Mouse (Mus musculus): ENCODE results near the gene Cox14.
A peak's percentile ranks its signal among the peaks of the same experiment; 100 is the strongest.
"Not testable (repeated sequence)": the region's sequence is repeated elsewhere in the genome, so short reads cannot be mapped to it uniquely, and the experiment has no call there.

The Cox14 gene

DNA sequence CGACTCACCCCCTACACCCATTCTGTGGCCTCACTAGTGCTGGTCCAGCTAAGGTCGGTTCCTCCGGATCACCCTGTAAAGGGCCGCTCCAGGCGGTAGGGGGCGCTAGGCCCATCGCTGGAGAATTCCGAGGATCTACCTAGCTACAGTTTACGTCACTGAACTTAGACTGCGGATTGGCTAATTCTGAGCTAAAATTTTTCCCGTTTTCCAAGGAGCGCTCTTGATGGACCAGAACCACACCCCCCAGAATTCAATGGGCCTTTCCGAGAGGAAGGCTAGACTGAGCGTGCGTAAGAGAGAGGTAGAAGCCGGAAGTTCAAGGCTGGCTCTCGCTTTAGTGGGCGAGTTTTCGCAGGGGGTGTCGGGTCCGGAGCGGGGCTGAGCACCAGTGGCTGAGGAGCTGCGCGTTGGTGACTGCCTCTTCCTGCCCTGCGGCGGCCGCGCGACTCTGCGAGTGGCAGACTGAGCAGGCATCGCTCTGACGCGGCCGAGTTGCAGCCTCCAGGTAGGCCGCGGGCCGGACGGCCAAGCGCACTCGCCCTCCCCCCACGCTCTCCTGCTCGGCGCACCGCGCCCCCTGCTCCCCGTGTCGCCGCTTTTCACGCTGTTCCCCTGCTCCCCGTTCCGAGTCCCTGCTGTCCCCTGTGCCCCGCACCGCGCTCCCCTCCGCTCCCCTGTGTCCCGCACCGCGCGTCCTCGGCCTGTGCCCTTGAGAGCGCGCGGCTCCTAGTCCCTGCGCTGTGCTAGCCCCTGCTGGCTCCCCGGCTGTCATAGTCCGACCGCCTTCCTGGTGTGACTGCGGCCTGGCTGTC lies at the start of gene Cox14:
Gene Cox14 (plus strand): TSS at position 278 of the 815 bp plus-strand sequence.
- peak; percentile 97 for DNase-seq

DNA sequence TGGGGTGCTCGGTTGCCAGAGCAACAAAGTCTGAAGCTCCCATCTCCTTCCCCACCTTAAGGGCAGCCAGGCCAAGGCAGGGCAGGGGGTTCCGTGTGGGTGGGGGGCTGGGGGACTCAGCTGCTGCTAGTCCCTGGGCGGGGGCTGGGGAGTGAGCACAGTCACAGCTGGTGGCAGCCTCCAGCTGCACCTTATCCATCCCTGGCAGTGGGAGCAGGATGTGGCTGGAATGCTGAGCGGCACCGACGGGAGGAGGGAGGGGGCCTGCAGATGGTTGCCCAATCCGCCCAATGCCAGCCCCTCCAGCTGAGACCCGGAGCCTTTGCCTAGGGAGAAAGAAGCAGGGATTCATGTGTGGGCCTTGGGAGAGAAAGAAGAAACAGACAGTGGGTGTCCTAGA lies 48.3 kb upstream of the Cox14 start:
- peak; percentile 40 for DNase-seq

GRCm38 (mm10) chr15:99678063-99678800 lies 47.2 kb upstream of the Cox14 start:
- DNase-seq, result no peak

DNA sequence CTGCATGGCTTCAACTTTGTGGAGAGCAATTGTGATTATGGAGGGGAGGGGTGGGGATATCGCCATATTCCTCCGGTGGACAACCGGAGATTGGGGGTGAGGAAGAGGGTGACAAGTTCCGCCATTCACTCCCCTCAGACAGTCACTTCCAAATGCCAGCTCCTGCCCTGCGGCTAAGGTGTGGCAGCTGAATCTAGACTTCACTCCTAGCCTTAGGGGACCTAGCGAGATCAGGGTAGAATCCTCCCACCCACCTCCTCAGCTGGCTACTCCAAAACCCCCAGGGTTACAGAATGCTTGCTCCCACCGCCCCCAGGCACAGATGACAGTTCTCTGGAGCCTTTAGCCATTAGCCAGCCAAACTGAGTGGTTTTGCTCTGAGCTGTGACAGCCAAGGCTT lies 46.4 kb upstream of the Cox14 start:
- no peak for DNase-seq

DNA sequence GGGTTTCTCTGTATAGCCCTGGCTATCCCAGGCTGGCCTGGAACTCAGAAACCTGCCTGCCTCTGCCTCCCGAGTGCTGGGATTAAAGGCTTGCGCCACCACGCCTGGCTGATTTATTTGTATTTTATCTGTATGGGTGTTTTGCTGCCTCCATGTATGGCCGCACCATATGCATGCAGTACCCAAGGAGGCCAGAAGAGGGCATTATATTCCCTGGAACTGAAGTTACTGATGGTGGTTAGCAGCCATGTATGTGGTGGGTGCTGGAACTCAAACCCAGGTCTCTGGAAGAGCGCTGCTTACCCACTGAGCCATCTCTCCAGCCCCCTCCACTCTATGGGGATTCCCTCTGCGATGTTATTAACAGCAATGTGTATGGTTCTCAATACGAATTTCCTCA lies 42.5 kb upstream of the Cox14 start:
- DNase-seq, result no peak

GRCm38 (mm10) chr15:99684156-99684555 lies 41.3 kb upstream of the Cox14 start:
- no peak for DNase-seq

GRCm38 (mm10) chr15:99688712-99689111 lies 36.7 kb upstream of the Cox14 start:
- peak; percentile 69 for DNase-seq

DNA sequence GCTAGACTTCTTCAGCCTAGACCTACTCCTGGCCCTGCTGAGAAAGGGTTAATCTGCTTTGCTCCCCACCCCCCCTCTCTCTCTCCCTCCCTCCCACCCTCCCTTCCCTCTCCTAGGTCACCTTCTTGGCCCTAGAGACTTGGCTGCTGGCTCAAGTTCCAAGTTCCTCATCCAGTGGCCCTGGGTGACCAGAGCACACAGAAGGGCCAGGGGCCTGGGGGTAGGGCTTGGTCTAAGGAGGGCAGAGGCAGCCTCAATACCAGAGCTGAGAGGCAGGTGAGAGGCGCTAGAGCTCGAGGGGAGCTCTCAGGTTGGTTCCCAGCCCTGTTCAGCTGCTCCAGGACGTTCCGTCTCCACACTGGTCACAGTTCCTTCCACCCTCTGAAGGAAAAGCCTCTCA lies 34.5 kb upstream of the Cox14 start:
- no peak for DNase-seq

- DNase-seq, result no peak
Observed at GRCm38 (mm10) chr15:99691976-99692375, 33.4 kb upstream of the Cox14 start.

DNA sequence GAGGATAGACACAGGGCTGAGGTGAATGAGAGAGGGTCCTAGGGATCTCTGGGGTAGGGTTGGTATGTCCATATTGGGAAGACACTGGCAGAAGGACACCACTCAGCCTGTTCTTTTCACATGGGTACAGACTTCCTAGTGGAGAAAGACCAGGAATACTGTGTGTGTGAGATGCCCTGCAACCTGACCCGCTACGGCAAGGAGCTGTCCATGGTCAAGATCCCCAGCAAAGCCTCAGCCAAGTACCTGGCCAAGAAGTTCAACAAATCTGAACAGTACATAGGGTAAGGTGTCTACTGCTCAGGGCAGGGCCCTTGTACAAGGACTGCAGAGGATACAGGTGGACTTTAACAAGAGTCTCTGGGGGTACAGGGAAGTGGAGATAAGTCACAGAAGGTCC lies 28.1 kb upstream of the Cox14 start:
- no peak for DNase-seq

DNA sequence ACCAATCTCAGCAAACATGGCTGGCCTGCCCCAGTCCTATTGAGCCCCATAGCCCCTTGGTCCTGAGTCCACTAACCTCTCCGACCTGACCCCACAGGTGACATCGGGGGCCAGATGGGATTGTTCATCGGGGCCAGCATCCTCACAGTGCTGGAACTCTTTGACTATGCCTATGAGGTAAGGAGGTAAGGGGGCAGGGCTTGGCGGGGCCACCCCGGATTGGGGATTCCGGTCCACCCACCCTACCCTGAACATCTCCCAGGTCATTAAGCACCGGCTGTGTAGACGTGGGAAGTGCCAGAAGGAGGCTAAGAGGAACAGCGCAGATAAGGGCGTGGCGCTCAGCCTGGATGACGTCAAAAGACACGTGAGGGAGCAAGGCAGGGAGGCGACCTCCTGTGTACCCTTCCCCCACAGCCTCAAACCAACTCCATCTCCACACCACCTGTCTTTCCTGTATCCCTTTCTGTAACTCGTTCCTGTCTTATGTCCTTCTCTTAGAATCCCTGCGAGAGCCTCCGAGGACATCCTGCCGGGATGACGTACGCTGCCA lies 26.8 kb upstream of the Cox14 start:
- DNase-seq, result peak; percentile 70

GRCm38 (mm10) chr15:99699715-99700114 lies 25.7 kb upstream of the Cox14 start:
- DNase-seq, result no peak

- DNase-seq, result no peak
Observed at GRCm38 (mm10) chr15:99700219-99701106, 25.0 kb upstream of the Cox14 start.

DNA sequence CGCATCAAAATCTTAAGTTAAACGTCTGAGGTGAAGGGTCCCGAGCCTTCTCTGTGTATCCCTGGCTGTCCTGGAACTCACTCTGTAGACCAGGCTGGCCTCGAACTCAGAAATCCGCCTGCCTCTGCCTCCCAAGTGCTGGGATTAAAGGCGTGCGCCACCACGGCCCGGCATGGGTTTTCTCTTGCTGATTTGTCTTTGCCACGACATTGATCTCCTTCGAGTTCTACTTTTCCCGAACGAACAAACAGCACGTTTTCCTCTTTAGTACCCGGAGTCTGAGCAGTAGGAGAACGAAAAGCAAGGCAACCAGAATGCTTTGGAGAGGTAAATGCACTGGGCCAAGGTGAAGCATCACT lies 23.8 kb upstream of the Cox14 start:
- not testable (repeated sequence) for DNase-seq

DNA sequence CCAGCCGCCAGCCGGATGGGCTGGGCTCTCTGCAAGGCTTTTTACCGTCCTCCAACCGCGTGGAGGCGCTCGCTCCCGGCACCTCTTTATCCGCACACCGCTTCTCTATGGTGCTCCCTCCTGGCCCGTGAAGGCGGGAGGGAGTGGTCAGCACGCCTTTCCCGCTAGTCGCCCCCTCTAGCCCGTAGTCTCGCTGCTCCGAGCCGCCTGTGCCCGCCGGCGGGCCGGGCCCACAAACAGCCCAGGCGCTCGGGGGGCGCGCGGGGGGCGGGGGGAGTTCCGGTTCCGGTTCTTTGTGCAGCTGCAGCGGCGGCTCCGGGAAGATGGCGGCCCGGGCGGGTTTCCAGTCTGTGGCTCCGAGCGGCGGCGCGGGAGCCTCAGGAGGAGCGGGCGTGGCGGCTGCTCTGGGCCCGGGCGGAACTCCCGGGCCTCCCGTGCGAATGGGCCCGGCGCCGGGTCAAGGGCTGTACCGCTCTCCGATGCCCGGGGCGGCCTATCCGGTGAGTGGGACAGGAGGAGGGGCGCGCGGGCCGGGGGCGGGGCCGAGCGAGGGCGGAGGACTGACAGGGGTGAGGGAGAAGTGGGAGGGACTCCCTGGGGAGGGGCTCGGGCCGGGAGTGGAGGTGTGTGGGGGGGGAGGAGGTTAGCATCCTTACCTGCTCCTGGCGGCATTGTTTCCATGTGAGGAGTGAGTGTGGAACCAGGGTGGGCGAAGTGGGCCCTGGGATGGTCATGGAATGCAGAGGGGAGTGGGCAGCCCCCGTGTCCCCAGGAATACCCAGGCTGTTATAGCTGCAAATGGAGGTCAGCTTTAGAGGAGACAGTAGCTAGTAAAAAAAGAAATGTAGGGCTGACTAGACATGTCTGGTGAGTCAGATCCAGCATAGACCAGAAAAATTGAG lies 23.2 kb upstream of the Cox14 start, which contains the start of gene Smarcd1:
Gene Smarcd1 (plus strand): TSS at position 131 of the 902 bp plus-strand sequence.
- DNase-seq, result peak; percentile 96

GRCm38 (mm10) chr15:99703104-99703503 lies 22.3 kb upstream of the Cox14 start:
- no peak for DNase-seq

DNA sequence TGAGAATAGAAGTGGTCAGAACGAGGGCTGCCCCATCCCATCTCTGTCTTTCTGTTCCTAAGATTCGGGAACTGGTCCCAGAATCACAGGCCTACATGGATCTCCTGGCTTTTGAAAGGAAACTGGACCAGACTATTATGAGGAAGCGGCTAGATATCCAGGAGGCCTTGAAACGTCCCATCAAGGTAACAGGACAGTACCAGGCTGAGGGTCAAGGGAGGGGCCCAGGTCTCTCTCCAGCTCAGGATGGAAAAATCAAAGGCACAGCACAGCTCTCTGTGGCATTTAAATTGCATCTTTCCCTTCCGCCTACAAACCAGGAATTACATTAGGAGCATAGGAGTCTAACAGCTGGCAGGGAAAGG lies 21.8 kb upstream of the Cox14 start:
- no peak for DNase-seq

- peak; percentile 71 for DNase-seq
Observed at GRCm38 (mm10) chr15:99704041-99704681, 21.3 kb upstream of the Cox14 start.

DNA sequence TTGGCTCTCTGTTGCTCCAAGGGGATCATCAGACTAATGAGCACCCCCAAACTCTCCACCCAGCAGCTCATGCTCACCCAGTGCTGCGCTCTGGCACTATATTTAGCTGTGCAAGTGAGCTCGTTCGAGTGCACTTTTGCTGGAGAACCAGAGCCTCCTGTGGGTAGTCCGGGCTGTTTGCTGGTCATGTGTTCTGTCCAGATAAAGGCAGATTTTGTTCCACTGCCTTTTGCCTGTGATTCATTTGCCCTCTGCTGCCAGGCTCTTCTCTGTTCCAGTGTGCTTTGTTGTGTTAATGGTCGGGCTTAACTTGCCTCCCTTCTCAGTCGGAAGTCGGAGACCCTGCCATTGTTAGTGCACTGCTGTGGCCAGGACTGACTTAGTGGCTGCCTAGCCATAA lies 20.5 kb upstream of the Cox14 start:
- DNase-seq, result no peak

- no peak for DNase-seq
Observed at GRCm38 (mm10) chr15:99705440-99706048, 19.9 kb upstream of the Cox14 start, which contains the start of gene Gm17349. Gene Gm17349, minus strand, starts transcription at chr15:99705490.

DNA sequence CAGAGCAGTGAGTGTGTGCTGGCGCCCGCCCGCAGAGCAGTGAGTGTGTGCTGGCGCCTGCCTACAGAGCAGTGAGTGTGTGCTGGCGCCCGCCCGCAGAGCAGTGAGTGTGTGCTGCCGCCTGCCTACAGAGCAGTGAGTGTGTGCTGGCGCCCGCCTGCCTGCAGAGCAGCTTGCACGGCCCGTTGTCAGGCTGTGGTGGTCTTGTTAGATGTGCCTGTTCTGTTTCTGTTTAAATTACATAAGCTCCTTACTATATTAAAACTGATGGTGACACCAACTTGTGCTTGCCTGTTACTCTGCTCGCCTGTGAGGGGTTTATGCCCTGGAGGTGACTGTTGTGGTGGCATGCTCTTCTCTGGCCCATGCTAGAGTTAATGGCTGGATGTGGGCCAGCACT lies 17.2 kb upstream of the Cox14 start:
- DNase-seq, result no peak

Measured in right cerebral cortex, adult 18-20 months (tissue).